Mouse (Mus musculus) neural tube, embryonic 15.5 days (tissue): ENCODE results near the gene Prpf6. TPM values are rescaled to one million over a fixed set of nuclear protein-coding genes. Genes with fewer than 3 reads are reported as not detected.
A peak's percentile ranks its signal among the peaks of the same experiment; 100 is the strongest.

Source experiments
- ATAC-seq: fragments of 200-750 bp; cut with Nextera tagmentation; 2 replicates; pipeline ENCODE4 v1.8.0; 2017; ENCODE audit warnings: mild to moderate bottlenecking, moderate TSS enrichment, moderate library complexity; ENCODE audit not compliant: low FRiP score
- H3K27ac ChIP-seq: fragments of 300-500 bp; sonication (generic); replicated peaks from 2 replicates; pipeline ENCODE4 v1.5.1; 2015; ENCODE audit warnings: mild to moderate bottlenecking, inconsistent platforms
- H3K27me3 ChIP-seq: fragments of 300-500 bp; sonication (generic); replicated peaks from 2 replicates; pipeline ENCODE4 v1.6.1; 2015; ENCODE audit warnings: inconsistent platforms
- H3K36me3 ChIP-seq: fragments of 300-500 bp; sonication (generic); 2 replicates; pipeline ENCODE4 v1.6.1; 2015; ENCODE audit warnings: inconsistent platforms
- H3K4me1 ChIP-seq: fragments of 300-500 bp; sonication (generic); 2 replicates; pipeline ENCODE4 v1.6.1; 2015; ENCODE audit warnings: inconsistent platforms
- H3K4me2 ChIP-seq: fragments of 300-500 bp; sonication (generic); 2 replicates; pipeline ENCODE4 v1.6.1; 2015; ENCODE audit warnings: inconsistent platforms, mild to moderate bottlenecking, moderate library complexity
- H3K4me3 ChIP-seq: fragments of 300-500 bp; sonication (generic); replicated peaks from 2 replicates; pipeline ENCODE4 v1.5.1; 2015; ENCODE audit warnings: mild to moderate bottlenecking, inconsistent platforms
- H3K9ac ChIP-seq: fragments of 300-500 bp; sonication (generic); replicated peaks from 2 replicates; pipeline ENCODE4 v1.6.1; 2015; ENCODE audit warnings: mild to moderate bottlenecking, inconsistent platforms
- H3K9me3 ChIP-seq: fragments of 300-500 bp; sonication (generic); replicated peaks from 2 replicates; pipeline ENCODE4 v1.6.1; 2016; ENCODE audit warnings: inconsistent platforms
- WGBS: fragments of 180-500 bp; shearing (Covaris S2); methylation state at CpG from one replicate; pipeline ENCODE4 v1.1.7; 2015; ENCODE audit warnings: mixed read lengths; 5-methylcytosine and 5-hydroxymethylcytosine counted together
- polyA plus RNA-seq: library from polyadenylated mRNA; unstranded; fragments of >200 nt; fragmentation: Nextera tagmentation; extraction: Ambion mirVana; gene quantifications from 2 replicates; pipeline ENCODE4 v1.2.1, GENCODE M21; 2015

Prpf6 gene
- polyA plus RNA-seq, 1 experiment from 2014 or later: 58.2 TPM

- peak; percentile 86 for ATAC-seq
- Histone ChIP-seq H3K9ac (peak overlapping the region; percentile 86), H3K9me3 (no peaks in the 10 kb centered on the region), H3K4me2 (peak overlapping the region; percentile 91), H3K27me3 (no peaks in the 10 kb centered on the region), H3K4me1 (peaks cover 57% of the 10 kb centered on the region), H3K27ac (peak overlapping the region; percentile 91), H3K36me3 (peaks cover 29% of the 10 kb centered on the region), H3K4me3 (peak overlapping the region; percentile 60)
- WGBS: 1% methylated on average over 11 of the region's 11 CpGs
These were observed 10.7 kb upstream of the Prpf6 start for GRCm38 (mm10) chr2:181581016-181581401.

GRCm38 (mm10) chr2:181581402-181582120, 10.1 kb upstream of the Prpf6 start:
- peak; percentile 80 for ATAC-seq
- Histone ChIP-seq H3K27me3 (no peaks in the 10 kb centered on the region), H3K4me1 (peaks cover 57% of the 10 kb centered on the region), H3K9ac (peak overlapping the region; percentile 86), H3K36me3 (peaks cover 34% of the 10 kb centered on the region), H3K4me3 (peak overlapping the region; percentile 60), H3K27ac (peak overlapping the region; percentile 91), H3K9me3 (no peaks in the 10 kb centered on the region), H3K4me2 (peak overlapping the region; percentile 91)
- WGBS: under 1% methylated on average over 49 of the region's 49 CpGs

GRCm38 (mm10) chr2:181582358-181582757, 9.3 kb upstream of the Prpf6 start:
- Histone ChIP-seq H3K4me2 (peak overlapping the region; percentile 91), H3K4me3 (peak overlapping the region; percentile 60; the same call in 1 of the 2 replicates), H3K36me3 (peaks cover 42% of the 10 kb centered on the region), H3K4me1 (peaks cover 49% of the 10 kb centered on the region), H3K9ac (no peak overlapping the region), H3K9me3 (no peaks in the 10 kb centered on the region), H3K27me3 (no peaks in the 10 kb centered on the region), H3K27ac (peak overlapping the region; percentile 91)
- no peak for ATAC-seq
- WGBS: 93% methylated on average over 2 of the region's 2 CpGs

- no peak for ATAC-seq
- Histone ChIP-seq H3K36me3 (peaks cover 46% of the 10 kb centered on the region), H3K27ac (no peak overlapping the region; the same call in 1 of the 2 replicates), H3K9ac (no peak overlapping the region), H3K4me2 (no peak overlapping the region), H3K27me3 (no peaks in the 10 kb centered on the region), H3K4me1 (peaks cover 44% of the 10 kb centered on the region), H3K4me3 (no peak overlapping the region), H3K9me3 (no peaks in the 10 kb centered on the region)
- 82% methylated on average over 1 of the region's 1 CpGs for WGBS
These were observed 8.7 kb upstream of the Prpf6 start for GRCm38 (mm10) chr2:181582939-181583338.

- H3K27ac ChIP-seq: no peak overlapping the region
- peaks cover 53% of the 10 kb centered on the region for H3K36me3 ChIP-seq
- peaks cover 38% of the 10 kb centered on the region for H3K4me1 ChIP-seq
- H3K4me2 ChIP-seq: no peak overlapping the region
- WGBS: 87% methylated on average over 3 of the region's 3 CpGs
- no peak for ATAC-seq
- no peak overlapping the region for H3K4me3 ChIP-seq
- no peaks in the 10 kb centered on the region for H3K9me3 ChIP-seq
- H3K9ac ChIP-seq: no peak overlapping the region
- no peaks in the 10 kb centered on the region for H3K27me3 ChIP-seq
These were observed 8.0 kb upstream of the Prpf6 start for GRCm38 (mm10) chr2:181583460-181584257.

- no peak within 1 kb of the TSS for H3K4me3 ChIP-seq
- H3K4me2 ChIP-seq: no peak within 1 kb of the TSS
- peaks cover 32% of the 10 kb centered on the region for H3K4me1 ChIP-seq
- no peaks in the 10 kb centered on the region for H3K27me3 ChIP-seq
- no peak for ATAC-seq
- peaks cover 62% of the 10 kb centered on the region for H3K36me3 ChIP-seq
- no peaks in the 10 kb centered on the region for H3K9me3 ChIP-seq
- H3K27ac ChIP-seq: no peak within 1 kb of the TSS
- 93% methylated on average over 4 of the region's 4 CpGs for WGBS
- H3K9ac ChIP-seq: no peak within 1 kb of the TSS
These were observed 7.2 kb upstream of the Prpf6 start, which contains the start of gene Uckl1 for GRCm38 (mm10) chr2:181584411-181584942. Gene Uckl1, minus strand, starts transcription at chr2:181584892.

GRCm38 (mm10) chr2:181585506-181585905, 6.2 kb upstream of the Prpf6 start:
- ATAC-seq: no peak
- H3K4me2 ChIP-seq: no peak overlapping the region
- no peak overlapping the region for H3K27ac ChIP-seq
- no peak overlapping the region for H3K4me3 ChIP-seq
- no peaks in the 10 kb centered on the region for H3K9me3 ChIP-seq
- H3K9ac ChIP-seq: no peak overlapping the region
- H3K4me1 ChIP-seq: peaks cover 29% of the 10 kb centered on the region
- peaks cover 72% of the 10 kb centered on the region for H3K36me3 ChIP-seq
- WGBS: 92% methylated on average over 5 of the region's 5 CpGs
- no peaks in the 10 kb centered on the region for H3K27me3 ChIP-seq

- Histone ChIP-seq H3K4me2 (no peak overlapping the region), H3K9me3 (no peaks in the 10 kb centered on the region), H3K27ac (no peak overlapping the region), H3K27me3 (no peaks in the 10 kb centered on the region), H3K4me3 (no peak overlapping the region), H3K9ac (no peak overlapping the region), H3K36me3 (peaks cover 76% of the 10 kb centered on the region), H3K4me1 (peaks cover 29% of the 10 kb centered on the region)
- WGBS: 98% methylated on average over 3 of the region's 3 CpGs
- ATAC-seq: no peak
These were observed 5.5 kb upstream of the Prpf6 start for GRCm38 (mm10) chr2:181586124-181586523.

- WGBS: 89% methylated on average over 6 of the region's 6 CpGs
These were observed 3.9 kb upstream of the Prpf6 start for GRCm38 (mm10) chr2:181587796-181588195.

GRCm38 (mm10) chr2:181588229-181588780, 3.4 kb upstream of the Prpf6 start:
- H3K9ac ChIP-seq: no peak overlapping the region
- H3K27ac ChIP-seq: no peak overlapping the region
- no peaks in the 10 kb centered on the region for H3K27me3 ChIP-seq
- ATAC-seq: no peak
- no peak overlapping the region for H3K4me3 ChIP-seq
- WGBS: 95% methylated on average over 11 of the region's 11 CpGs
- peaks cover 73% of the 10 kb centered on the region for H3K36me3 ChIP-seq
- H3K4me2 ChIP-seq: no peak overlapping the region
- H3K9me3 ChIP-seq: no peaks in the 10 kb centered on the region
- H3K4me1 ChIP-seq: peaks cover 28% of the 10 kb centered on the region

More at GRCm38 (mm10) chr2:181587796-181588195, 3.9 kb upstream of the Prpf6 start:
- no peak for ATAC-seq
- Histone ChIP-seq H3K4me2 (no peak overlapping the region), H3K9ac (no peak overlapping the region), H3K36me3 (peaks cover 76% of the 10 kb centered on the region), H3K27ac (no peak overlapping the region), H3K9me3 (no peaks in the 10 kb centered on the region), H3K4me1 (peaks cover 23% of the 10 kb centered on the region), H3K27me3 (no peaks in the 10 kb centered on the region), H3K4me3 (no peak overlapping the region)

- H3K36me3 ChIP-seq: peaks cover 65% of the 10 kb centered on the region
- no peaks in the 10 kb centered on the region for H3K9me3 ChIP-seq
- H3K9ac ChIP-seq: no peak overlapping the region
- peaks cover 35% of the 10 kb centered on the region for H3K4me1 ChIP-seq
- H3K27ac ChIP-seq: no peak overlapping the region
- H3K4me2 ChIP-seq: no peak overlapping the region
- H3K4me3 ChIP-seq: no peak overlapping the region
- ATAC-seq: no peak
- 94% methylated on average over 10 of the region's 10 CpGs for WGBS
- no peaks in the 10 kb centered on the region for H3K27me3 ChIP-seq
These were observed 2.5 kb upstream of the Prpf6 start for GRCm38 (mm10) chr2:181589011-181589731.
